Mouse (Mus musculus) kidney, adult 2 months (tissue): ENCODE measurements around the gene Galnt9.

Source experiments
- CTCF ChIP-seq: fragments of 200-500 bp; conservative IDR thresholded peaks from 2 replicates; pipeline ENCODE4 v1.5.1; 2011; ENCODE audit warnings: low read depth, mild to moderate bottlenecking, control low read depth, low read length, moderate library complexity, mixed read lengths; ENCODE audit not compliant: insufficient read depth, insufficient read length
- POLR2A ChIP-seq: fragments of 200-500 bp; IDR thresholded peaks from one replicate; pipeline ENCODE4 v1.6.1; 2011; ENCODE audit warnings: low read depth, low read length, control low read depth

- no peak for TF ChIP-seq POLR2A
- no peak for TF ChIP-seq CTCF
Observed at GRCm38 (mm10) chr5:110609425-110609824, 65.3 kb downstream of the Galnt9 start.
